Mouse (Mus musculus) myocyte (in vitro differentiated cells): Measurements from ENCODE around the gene Aanat. TPM values are rescaled to one million over a fixed set of nuclear protein-coding genes. Genes with fewer than 3 reads are reported as not detected.

ENCODE experiments used
- H3K27me3 ChIP-seq: one replicate; pipeline ENCODE4 v1.6.1; 2011; ENCODE audit not compliant: control insufficient read depth, insufficient read depth, insufficient read length
- H3K36me3 ChIP-seq: one replicate; pipeline ENCODE4 v1.6.1; 2011; ENCODE audit not compliant: control insufficient read depth, insufficient read depth
- H3K4me2 ChIP-seq: one replicate; pipeline ENCODE4 v1.6.1; 2011; ENCODE audit warnings: low read depth, control low read depth
- H3K4me3 ChIP-seq: one replicate; pipeline ENCODE4 v1.5.1; 2011; ENCODE audit warnings: mild to moderate bottlenecking, control low read depth, moderate library complexity
- H3K79me2 ChIP-seq: one replicate; pipeline ENCODE4 v1.6.1; 2011; ENCODE audit not compliant: control insufficient read depth, insufficient read depth
- H3ac ChIP-seq: one replicate; pipeline ENCODE4 v1.6.1; 2011; ENCODE audit not compliant: control insufficient read depth, insufficient read length
- CEBPB ChIP-seq: IDR thresholded peaks from 2 replicates; pipeline ENCODE4 v1.6.1; 2011; ENCODE audit warnings: mild to moderate bottlenecking, moderate library complexity; ENCODE audit not compliant: poor library complexity, insufficient read depth, severe bottlenecking
- E2F4 ChIP-seq: IDR thresholded peaks from one replicate; pipeline ENCODE4 v1.6.1; 2011; ENCODE audit warnings: mild to moderate bottlenecking, control low read depth, moderate library complexity; ENCODE audit not compliant: insufficient read depth
- MAX ChIP-seq: IDR thresholded peaks from one replicate; pipeline ENCODE4 v1.6.1; 2011; ENCODE audit warnings: low read depth, mild to moderate bottlenecking, control low read depth
- MYOD1 ChIP-seq, 3 experiments: IDR thresholded peaks; one replicate each; pipeline ENCODE4 v1.6.1; 2011; ENCODE audit warnings: control low read depth in 2 of 3, low read depth in 2 of 3, mild to moderate bottlenecking in 2 of 3, moderate library complexity in 1 of 3; ENCODE audit not compliant: insufficient read length in 2 of 3, control insufficient read depth in 1 of 3
- MYOG ChIP-seq, 3 experiments: IDR thresholded peaks; one replicate each; pipeline ENCODE4 v1.6.1; 2011; ENCODE audit warnings: control low read depth in 2 of 3, low read depth in 2 of 3, mild to moderate bottlenecking in 2 of 3; ENCODE audit not compliant: insufficient read length in 2 of 3, control insufficient read depth in 1 of 3, insufficient read depth in 1 of 3
- POLR2A ChIP-seq: IDR thresholded peaks from one replicate; pipeline ENCODE4 v1.6.1; 2011; ENCODE audit warnings: low read depth, mild to moderate bottlenecking, control low read depth, moderate library complexity; ENCODE audit not compliant: insufficient read length
- POLR2AphosphoS2 ChIP-seq: IDR thresholded peaks from one replicate; pipeline ENCODE4 v1.6.1; 2011; ENCODE audit warnings: low read depth, control low read depth; ENCODE audit not compliant: insufficient read length
- REST ChIP-seq: IDR thresholded peaks from one replicate; pipeline ENCODE4 v1.6.1; 2011; ENCODE audit warnings: mild to moderate bottlenecking, control low read depth, moderate library complexity; ENCODE audit not compliant: insufficient read depth, insufficient read length
- SRF ChIP-seq: IDR thresholded peaks from one replicate; pipeline ENCODE4 v1.6.1; 2011; ENCODE audit warnings: low read depth; ENCODE audit not compliant: control insufficient read depth, insufficient read length
- TCF12 ChIP-seq: IDR thresholded peaks from one replicate; pipeline ENCODE4 v1.6.1; 2011; ENCODE audit warnings: mild to moderate bottlenecking, control low read depth; ENCODE audit not compliant: poor library complexity, insufficient read depth, severe bottlenecking
- TCF3 ChIP-seq: IDR thresholded peaks from one replicate; pipeline ENCODE4 v1.6.1; 2011; ENCODE audit warnings: low read depth, control low read depth; ENCODE audit not compliant: insufficient read length
- USF1 ChIP-seq: IDR thresholded peaks from one replicate; pipeline ENCODE4 v1.6.1; 2011; ENCODE audit warnings: low read depth, mild to moderate bottlenecking, control low read depth, moderate library complexity
- polyA plus RNA-seq: library from polyadenylated mRNA; unstranded; fragments of >200 nt; fragmentation: generic; extraction: Trizol; gene quantifications from one replicate; pipeline ENCODE4 v1.2.1, GENCODE M21; 2012; ENCODE audit warnings: missing spikeins

The Aanat gene
- polyA plus RNA-seq, 1 experiment, result not detected

DNA sequence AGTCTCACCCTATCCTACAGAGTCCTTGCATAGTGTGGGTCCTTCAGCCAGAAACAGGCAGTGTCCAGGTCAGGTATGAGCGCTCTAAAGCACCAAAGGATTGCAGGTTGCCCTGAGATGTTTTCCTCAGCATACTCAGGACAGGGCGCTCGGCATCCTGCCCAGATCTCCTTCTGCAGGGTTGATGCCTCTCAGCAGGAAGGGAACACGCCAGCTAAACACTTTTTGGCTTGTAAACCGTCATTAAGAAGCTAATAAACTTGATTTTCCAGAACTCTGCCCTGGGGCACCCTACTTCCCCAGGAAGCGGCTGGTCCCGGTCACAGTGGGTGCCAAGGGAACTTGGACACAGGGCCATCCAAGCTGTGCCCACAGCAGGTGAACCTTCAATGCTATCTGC is 32.9 kb downstream of the Aanat start:
- TF ChIP-seq SRF (no peak), TCF3 (no peak), CEBPB (no peak), MYOD1 (IDR thresholded peaks at IDR 0.05; ENCODE audit: control insufficient read depth in 1 of 3, insufficient read length in 2 of 3, low read depth in 2 of 3) (no peak)
- H3K36me3 ChIP-seq, result no peaks in the 10 kb centered on the region
- H3K4me3 ChIP-seq, result no peak overlapping the region
- peaks cover 44% of the 10 kb centered on the region for H3K79me2 ChIP-seq
- peak overlapping the region; percentile 88 for H3K4me2 ChIP-seq
- no peaks in the 10 kb centered on the region for H3K27me3 ChIP-seq
- H3ac ChIP-seq, result no peak overlapping the region

DNA sequence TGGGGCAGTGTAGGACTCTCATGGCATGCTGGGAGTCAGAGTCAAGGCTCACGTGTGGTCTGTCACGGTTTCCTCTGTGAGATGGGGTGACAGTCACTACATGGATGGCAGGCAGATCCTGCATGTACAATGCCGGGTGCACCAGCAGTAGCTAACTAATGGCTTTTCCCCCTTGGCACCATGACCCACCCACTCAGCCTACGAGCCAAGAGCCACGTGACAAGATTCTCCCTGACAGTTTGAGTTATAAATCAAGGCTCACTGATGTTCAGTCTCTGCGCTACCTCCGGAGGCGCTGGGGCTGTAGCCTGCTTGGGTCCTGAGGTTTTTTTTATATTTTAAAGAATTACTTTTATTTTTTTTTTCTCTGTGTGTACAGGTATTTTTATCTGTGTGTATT is 33.3 kb downstream of the Aanat start:
- Histone ChIP-seq H3K79me2 (peaks cover 44% of the 10 kb centered on the region), H3K27me3 (no peaks in the 10 kb centered on the region), H3K4me2 (peak overlapping the region; percentile 85), H3K4me3 (no peak overlapping the region), H3ac (no peak overlapping the region), H3K36me3 (no peaks in the 10 kb centered on the region)
- TF ChIP-seq POLR2A (no peak), POLR2AphosphoS2 (no peak), USF1 (no peak), MYOD1 (IDR thresholded peaks at IDR 0.05; ENCODE audit: control insufficient read depth in 1 of 3, insufficient read length in 2 of 3, low read depth in 2 of 3) (no peak), CEBPB (no peak), E2F4 (no peak)

DNA sequence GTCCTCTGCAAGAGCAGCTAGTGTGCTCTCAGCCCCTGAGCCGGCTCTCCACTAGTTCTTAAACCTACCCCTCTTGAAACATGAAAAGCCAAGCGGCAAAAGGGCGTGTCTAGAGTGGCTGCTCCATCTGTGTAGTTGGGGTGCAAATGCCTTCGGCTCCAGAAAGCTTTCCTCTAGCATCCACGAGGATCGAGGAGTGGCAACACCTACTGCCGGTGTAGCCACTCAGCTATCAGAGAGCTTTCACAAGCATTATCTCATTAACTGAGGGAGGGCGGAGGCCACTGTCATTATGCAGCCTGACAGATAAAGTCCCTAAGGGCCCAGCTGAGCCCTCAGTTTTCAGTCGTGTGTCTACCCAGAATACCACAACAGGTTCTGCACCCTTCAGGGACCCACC is 33.8 kb downstream of the Aanat start:
- H3K79me2 ChIP-seq, result peaks cover 40% of the 10 kb centered on the region
- TF ChIP-seq USF1 (no peak), MYOG (IDR thresholded peaks at IDR 0.05; ENCODE audit: control insufficient read depth in 1 of 3, insufficient read depth in 1 of 3, insufficient read length in 2 of 3, low read depth in 2 of 3) (no peak), MYOD1 (IDR thresholded peaks at IDR 0.05; ENCODE audit: control insufficient read depth in 1 of 3, insufficient read length in 2 of 3, low read depth in 2 of 3) (no peak), CEBPB (no peak), REST (no peak), MAX (no peak), E2F4 (no peak), SRF (no peak), TCF3 (no peak), POLR2AphosphoS2 (no peak), TCF12 (no peak)
- H3K27me3 ChIP-seq, result no peaks in the 10 kb centered on the region
- no peaks in the 10 kb centered on the region for H3K36me3 ChIP-seq
- H3K4me3 ChIP-seq, result no peak overlapping the region
- peak overlapping the region; percentile 85 for H3K4me2 ChIP-seq
- H3ac ChIP-seq, result no peak overlapping the region

DNA sequence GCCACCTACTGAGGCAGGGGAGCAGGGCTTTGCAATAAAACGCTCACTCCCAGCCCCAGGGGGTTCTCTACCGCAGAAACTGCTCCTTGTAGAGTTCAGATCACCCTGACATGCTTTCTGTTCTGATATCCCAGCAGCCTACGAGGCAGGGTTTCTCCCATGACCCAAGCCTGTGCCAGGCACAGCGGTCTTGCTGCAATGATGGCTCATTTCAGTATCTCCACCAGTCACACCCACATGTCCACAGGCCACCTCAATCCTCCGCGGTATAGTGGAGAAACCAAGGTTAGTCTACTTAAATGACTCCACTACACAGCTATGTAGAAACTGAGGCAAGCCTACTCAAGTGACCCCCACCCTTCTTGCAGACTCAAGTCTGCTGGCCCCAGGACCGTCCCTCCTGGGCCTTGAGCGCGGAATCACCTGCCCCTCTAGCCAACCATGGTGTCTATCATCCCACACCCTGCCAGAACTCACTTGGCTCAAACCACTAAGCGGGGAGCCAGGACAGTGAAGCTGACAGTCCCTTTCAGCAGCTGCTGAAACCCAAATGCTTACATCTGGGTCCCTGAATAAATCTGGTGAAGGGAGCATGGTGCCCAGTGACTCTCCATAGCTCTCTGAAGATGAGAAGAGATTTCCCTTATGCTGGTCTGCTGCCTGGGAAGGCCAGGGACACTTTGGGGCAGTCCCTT is 34.5 kb downstream of the Aanat start:
- no peaks in the 10 kb centered on the region for H3K36me3 ChIP-seq
- no peaks in the 10 kb centered on the region for H3K27me3 ChIP-seq
- H3ac ChIP-seq, result no peak overlapping the region
- peaks cover 40% of the 10 kb centered on the region for H3K79me2 ChIP-seq
- TF ChIP-seq MAX (no peak), TCF12 (no peak), SRF (no peak), USF1 (no peak), POLR2AphosphoS2 (no peak), REST (no peak)
- peak overlapping the region; percentile 85 for H3K4me2 ChIP-seq
- no peak overlapping the region for H3K4me3 ChIP-seq

DNA sequence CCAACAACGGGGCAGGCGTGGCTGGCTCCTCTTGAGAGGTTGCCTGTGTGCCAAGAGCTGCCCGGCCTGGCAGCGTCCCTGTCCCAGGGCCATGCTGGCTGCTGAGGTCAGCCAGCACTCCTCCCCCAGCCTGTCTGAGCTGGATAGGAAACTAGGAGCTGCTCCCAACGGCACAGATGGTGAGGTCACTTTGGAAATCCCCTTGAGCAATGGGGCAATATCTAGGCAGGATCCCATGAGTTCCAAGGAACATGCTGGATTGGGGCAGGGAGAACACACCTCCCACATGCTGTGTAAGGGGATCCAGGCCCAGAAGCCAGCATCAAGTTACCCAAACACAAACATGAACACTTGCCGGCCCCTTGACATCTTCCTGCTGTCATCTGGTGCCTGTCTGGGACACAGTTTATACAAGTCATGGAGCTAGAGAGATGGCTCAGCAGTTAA is 35.0 kb downstream of the Aanat start:
- no peak overlapping the region for H3ac ChIP-seq
- no peaks in the 10 kb centered on the region for H3K27me3 ChIP-seq
- peaks cover 40% of the 10 kb centered on the region for H3K79me2 ChIP-seq
- TF ChIP-seq CEBPB, result peak; percentile 96
- peak in 1 of 3 experiments; percentile 76 for TF ChIP-seq MYOG (IDR thresholded peaks at IDR 0.05; ENCODE audit: control insufficient read depth in 1 of 3, insufficient read depth in 1 of 3, insufficient read length in 2 of 3, low read depth in 2 of 3)
- TF ChIP-seq MAX, result peak; percentile 62
- peak; percentile 47 for TF ChIP-seq POLR2A
- TF ChIP-seq E2F4, result no peak
- TF ChIP-seq POLR2AphosphoS2, result peak; percentile 65
- peak in 1 of 3 experiments; percentile 66 for TF ChIP-seq MYOD1 (IDR thresholded peaks at IDR 0.05; ENCODE audit: control insufficient read depth in 1 of 3, insufficient read length in 2 of 3, low read depth in 2 of 3)
- TF ChIP-seq REST, result no peak
- peak; percentile 11 for TF ChIP-seq TCF3
- H3K4me2 ChIP-seq, result peak overlapping the region; percentile 85
- no peak overlapping the region for H3K4me3 ChIP-seq
- H3K36me3 ChIP-seq, result no peaks in the 10 kb centered on the region
